Mouse (Mus musculus) stomach, postnatal 0 days (tissue): Measurements from ENCODE around the gene Map1b.
A peak's percentile ranks its signal among the peaks of the same experiment; 100 is the strongest.

Source experiments
- CTCF ChIP-seq: IDR thresholded peaks from 2 replicates; pipeline ENCODE4 v1.5.1; 2016; ENCODE audit warnings: antibody characterized with exemption, low read depth, mild to moderate bottlenecking, moderate library complexity
- EP300 ChIP-seq: optimal IDR thresholded peaks from 2 replicates; pipeline ENCODE3; 2016; ENCODE audit warnings: antibody characterized with exemption

DNA sequence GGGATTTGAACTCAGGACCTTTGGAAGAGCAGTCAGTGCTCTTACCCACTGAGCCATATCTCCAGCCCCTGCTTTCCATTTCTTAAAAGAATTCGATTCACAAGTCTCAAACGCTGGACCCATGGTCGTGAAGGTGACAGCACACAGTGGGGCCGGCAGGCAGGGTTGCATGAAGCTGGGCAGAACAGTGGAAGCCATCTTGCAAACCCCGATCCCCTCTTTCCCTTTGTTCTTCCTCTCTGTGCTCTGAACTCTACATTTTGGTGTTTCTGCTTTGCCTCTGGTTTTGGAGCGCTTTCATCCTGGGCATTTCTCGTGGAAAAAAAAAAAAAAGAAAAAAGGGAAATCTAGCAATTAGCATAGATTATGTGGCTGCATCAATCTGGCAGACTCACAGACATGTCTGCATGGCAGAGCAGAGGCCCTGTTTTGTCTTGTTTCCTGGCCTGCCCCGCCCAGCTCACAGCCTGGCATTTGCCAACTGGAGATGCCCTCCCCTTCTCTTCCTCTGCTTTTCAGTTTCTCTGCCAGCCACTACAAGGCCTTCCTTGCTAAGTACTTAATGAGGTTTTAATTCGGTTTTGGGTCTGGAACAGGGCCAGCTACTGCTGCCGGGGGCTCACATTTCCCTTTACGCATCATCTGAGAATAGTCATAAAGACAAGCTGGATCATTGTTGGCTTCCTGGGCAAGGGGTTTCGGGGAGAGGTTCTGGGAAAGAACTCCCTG, 57.5 kb downstream of the Map1b start:
- TF ChIP-seq EP300, result peak; percentile 45
- TF ChIP-seq CTCF, result no peak
